ENCODE assay signal across 18 mouse cellular contexts in genomic region chr12:78100756-78101155, GRCm38 (mm10).
"Had no signal": no experiment of that assay in that cellular context is flagged by ENCODE, and none has a peak within 500 bp of the region (broad histone marks: within the 10 kb centered on the region; RNA-seq: fewer than 3 reads in every experiment).

No protein-coding gene starts in this region.

- H3K4me3 ChIP-seq: midbrain, embryonic 12.5 days; myocyte; neural tube, embryonic 13.5 days; neural tube, embryonic 15.5 days had no signal

- ATAC-seq: midbrain, embryonic 16.5 days had no signal

- H3K36me3 ChIP-seq: midbrain, embryonic 12.5 days; neural tube, embryonic 13.5 days; neural tube, embryonic 15.5 days had no signal

- H3K4me1 ChIP-seq: midbrain, embryonic 12.5 days; neural tube, embryonic 13.5 days had no signal

- DNase-seq: lung, adult 18-20 months; lung, embryonic 14.5 days; lung, postnatal 10 days; lung, postnatal 4 days; midbrain, embryonic 14.5 days; retina, postnatal 1 day; right cerebral cortex, adult 18-20 months; right cerebral cortex, postnatal 25 days; right cerebral cortex, postnatal 4 days; spleen, adult 18-20 months; thymus, adult 18-20 months; thymus, postnatal 14 days; thymus, postnatal 36 days had no signal

- H3K9me3 ChIP-seq: midbrain, embryonic 12.5 days; neural tube, embryonic 13.5 days; neural tube, embryonic 15.5 days had no signal

- H3K4me2 ChIP-seq: lung, embryonic 14.5 days; midbrain, embryonic 12.5 days; neural tube, embryonic 13.5 days; neural tube, embryonic 15.5 days had no signal

- H3K27me3 ChIP-seq: midbrain, embryonic 12.5 days; neural tube, embryonic 13.5 days; neural tube, embryonic 15.5 days had no signal

- H3K9ac ChIP-seq: lung, embryonic 14.5 days; midbrain, embryonic 12.5 days; neural tube, embryonic 13.5 days; neural tube, embryonic 15.5 days had no signal

- H3K27ac ChIP-seq: midbrain, embryonic 12.5 days; neural tube, embryonic 13.5 days had no signal
